ENCODE assay signal across 27 mouse cellular contexts in the genomic region with DNA sequence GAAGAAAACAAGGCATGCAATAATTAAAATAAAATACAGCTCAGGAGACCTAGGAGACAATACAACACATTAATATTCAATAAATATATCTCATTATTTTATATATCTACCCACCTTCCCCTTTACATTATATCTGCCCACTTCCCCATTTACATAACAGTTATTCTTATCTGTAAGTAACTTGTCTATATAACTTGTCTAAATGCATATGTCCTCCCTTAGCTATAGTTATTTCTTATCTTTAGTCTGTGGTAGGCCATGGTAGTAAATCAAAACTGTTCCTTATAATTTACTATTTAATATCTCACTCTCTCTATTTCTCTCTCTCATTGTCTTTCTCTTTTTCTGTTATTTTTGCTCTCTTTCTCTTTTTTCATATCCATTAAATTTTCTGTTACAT.
"Had no signal": no experiment of that assay in that cellular context is flagged by ENCODE, and none has a peak within 500 bp of the region (broad histone marks: within the 10 kb centered on the region; RNA-seq: fewer than 3 reads in every experiment).

No protein-coding gene starts in this region.

- ATAC-seq: forebrain, embryonic 13.5 days; forebrain, embryonic 14.5 days; forebrain, embryonic 15.5 days; forebrain, embryonic 16.5 days; forebrain, postnatal 0 days had no signal

- H3K36me3 ChIP-seq: embryonic facial prominence, embryonic 10.5 days; embryonic facial prominence, embryonic 12.5 days; embryonic facial prominence, embryonic 13.5 days; embryonic facial prominence, embryonic 15.5 days; forebrain, embryonic 10.5 days; forebrain, embryonic 12.5 days; forebrain, embryonic 15.5 days had no signal

- H3K27ac ChIP-seq: embryonic facial prominence, embryonic 10.5 days; embryonic facial prominence, embryonic 12.5 days; embryonic facial prominence, embryonic 13.5 days; embryonic facial prominence, embryonic 15.5 days; forebrain, embryonic 10.5 days; forebrain, embryonic 12.5 days; forebrain, embryonic 13.5 days; forebrain, embryonic 15.5 days; gastrocnemius, adult 2 months; heart, adult 2 months had no signal

- DNase-seq: cerebellum, adult 9-10 months; cerebellum, adult 9-11 months; cerebellum, postnatal 10 days; cerebellum, postnatal 14 days; cerebellum, postnatal 25 days; cerebellum, postnatal 36 days; embryo, embryonic 11 days; forebrain, postnatal 0 days; gastrocnemius, adult 2 months; gastrocnemius, postnatal 10 days; gastrocnemius, postnatal 14 days; gastrocnemius, postnatal 25 days; gastrocnemius, postnatal 36 days; heart, adult 11 months; heart, adult 18-20 months; heart, adult 2 months had no signal

- H3K9me3 ChIP-seq: embryonic facial prominence, embryonic 10.5 days; embryonic facial prominence, embryonic 12.5 days; embryonic facial prominence, embryonic 13.5 days; embryonic facial prominence, embryonic 15.5 days; forebrain, embryonic 10.5 days; forebrain, embryonic 12.5 days; forebrain, embryonic 13.5 days; forebrain, embryonic 15.5 days had no signal

- H3K4me3 ChIP-seq: embryonic facial prominence, embryonic 10.5 days; embryonic facial prominence, embryonic 12.5 days; embryonic facial prominence, embryonic 13.5 days; embryonic facial prominence, embryonic 15.5 days; erythroblast, embryonic 14.5 days; forebrain, embryonic 10.5 days; forebrain, embryonic 12.5 days; forebrain, embryonic 13.5 days; forebrain, embryonic 15.5 days; gastrocnemius, adult 2 months; heart, adult 2 months had no signal

- H3K9ac ChIP-seq: embryonic facial prominence, embryonic 12.5 days; embryonic facial prominence, embryonic 13.5 days; embryonic facial prominence, embryonic 15.5 days; forebrain, embryonic 12.5 days; forebrain, embryonic 13.5 days; forebrain, embryonic 15.5 days; forebrain, postnatal 0 days had no signal

- H3K4me1 ChIP-seq: embryonic facial prominence, embryonic 10.5 days; embryonic facial prominence, embryonic 12.5 days; embryonic facial prominence, embryonic 13.5 days; embryonic facial prominence, embryonic 15.5 days; forebrain, embryonic 10.5 days; forebrain, embryonic 12.5 days; forebrain, embryonic 13.5 days; forebrain, embryonic 15.5 days had no signal

- H3K27me3 ChIP-seq: embryonic facial prominence, embryonic 12.5 days; embryonic facial prominence, embryonic 13.5 days; embryonic facial prominence, embryonic 15.5 days; forebrain, embryonic 12.5 days; forebrain, embryonic 13.5 days; forebrain, embryonic 15.5 days had no signal
